Mouse (Mus musculus): ENCODE measurements around the gene Hist1h4f. TPM values are rescaled to one million over a fixed set of nuclear protein-coding genes. Genes with fewer than 3 reads are reported as not detected.
"Not testable (repeated sequence)": the region's sequence is repeated elsewhere in the genome, so short reads cannot be mapped to it uniquely, and the experiment has no call there.

Gene Hist1h4f
- total and polyA plus RNA-seq, 3 experiments: 0.88 to 19.6 (median 14.7) TPM

GRCm38 (mm10) chr13:23573034-23573897 is 21.8 kb upstream of the Hist1h4f start:
- 31% methylated on average over 20 of the region's 20 CpGs for WGBS
- H3K9ac ChIP-seq (ENCODE audit: low read depth, low read length); H3K36me3 ChIP-seq (ENCODE audit: control insufficient read depth, insufficient read depth, low read length); H3K27me3 ChIP-seq (ENCODE audit: control insufficient read depth, insufficient read depth, low read length); H3K4me1 ChIP-seq (ENCODE audit: control insufficient read depth, insufficient read depth, low read length); H3K79me2 ChIP-seq (replicated peaks; ENCODE audit: control insufficient read depth, insufficient read depth, low read length); H3K27ac ChIP-seq; intact Hi-C loops (cut with DNase I); DNase-seq: not testable (repeated sequence)
- H3K4me3 ChIP-seq: peak overlapping the region; percentile 43

DNA sequence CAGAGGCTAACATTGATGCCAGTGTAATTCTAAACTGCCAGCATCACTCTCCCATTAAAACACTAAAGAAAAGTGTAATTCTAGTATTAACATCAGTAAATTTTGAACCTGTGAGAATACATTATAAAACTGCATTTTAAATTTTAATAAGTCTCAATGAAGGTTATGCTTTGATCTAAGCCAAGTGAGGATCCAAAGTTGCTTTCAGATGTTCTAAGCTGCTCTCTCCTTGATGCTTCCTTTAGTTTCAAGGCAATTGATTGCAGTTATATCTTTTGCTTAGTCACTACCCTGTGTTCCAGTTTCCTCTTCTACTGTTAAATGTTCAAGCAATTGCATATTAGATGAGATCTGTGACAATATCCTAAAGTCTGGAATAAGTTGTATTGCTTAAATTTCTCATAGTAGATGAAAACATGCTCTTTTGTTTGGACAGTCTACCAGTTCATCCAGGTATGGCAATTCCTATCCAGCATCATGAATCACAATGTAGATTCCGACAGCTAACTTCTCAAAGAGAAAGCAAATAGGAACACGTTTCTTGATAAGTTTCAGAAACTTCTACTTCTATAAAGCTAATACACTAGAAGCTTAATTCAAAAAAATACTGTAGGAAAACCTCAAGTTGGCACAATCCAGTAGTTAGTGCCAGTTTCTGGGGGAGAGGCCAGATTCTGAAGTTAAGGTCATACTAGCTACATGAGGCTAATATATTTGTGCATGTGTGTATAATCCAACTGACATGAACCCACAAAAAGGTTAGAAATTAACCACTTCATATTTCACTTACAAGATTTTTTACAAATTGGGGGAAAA is 21.0 kb upstream of the Hist1h4f start:
- Histone ChIP-seq H3K4me3 (peak overlapping the region; percentile 63), H3K79me2 (replicated peaks; ENCODE audit: control insufficient read depth, insufficient read depth, low read length) (no peaks in the 10 kb centered on the region), H3K27ac (no peak overlapping the region; the same call in 1 of the 2 replicates), H3K27me3 (ENCODE audit: control insufficient read depth, insufficient read depth, low read length) (no peaks in the 10 kb centered on the region), H3K36me3 (ENCODE audit: control insufficient read depth, insufficient read depth, low read length) (peaks cover 6% of the 10 kb centered on the region), H3K9ac (ENCODE audit: low read depth, low read length) (no peak overlapping the region), H3K4me1 (ENCODE audit: control insufficient read depth, insufficient read depth, low read length) (peaks cover 4% of the 10 kb centered on the region)
- 49% methylated on average over 2 of the region's 2 CpGs for WGBS
- intact Hi-C loops (cut with DNase I): no loop called here
- TF ChIP-seq CTCF (IDR thresholded peaks at IDR 0.05) (no peak), POLR2A (IDR thresholded peaks at IDR 0.05; ENCODE audit: insufficient read depth, low read depth, low read length) (no peak), EP300 (IDR thresholded peaks at IDR 0.05; ENCODE audit: insufficient read depth, low read depth, low read length) (no peak)
- no peak for DNase-seq

DNA sequence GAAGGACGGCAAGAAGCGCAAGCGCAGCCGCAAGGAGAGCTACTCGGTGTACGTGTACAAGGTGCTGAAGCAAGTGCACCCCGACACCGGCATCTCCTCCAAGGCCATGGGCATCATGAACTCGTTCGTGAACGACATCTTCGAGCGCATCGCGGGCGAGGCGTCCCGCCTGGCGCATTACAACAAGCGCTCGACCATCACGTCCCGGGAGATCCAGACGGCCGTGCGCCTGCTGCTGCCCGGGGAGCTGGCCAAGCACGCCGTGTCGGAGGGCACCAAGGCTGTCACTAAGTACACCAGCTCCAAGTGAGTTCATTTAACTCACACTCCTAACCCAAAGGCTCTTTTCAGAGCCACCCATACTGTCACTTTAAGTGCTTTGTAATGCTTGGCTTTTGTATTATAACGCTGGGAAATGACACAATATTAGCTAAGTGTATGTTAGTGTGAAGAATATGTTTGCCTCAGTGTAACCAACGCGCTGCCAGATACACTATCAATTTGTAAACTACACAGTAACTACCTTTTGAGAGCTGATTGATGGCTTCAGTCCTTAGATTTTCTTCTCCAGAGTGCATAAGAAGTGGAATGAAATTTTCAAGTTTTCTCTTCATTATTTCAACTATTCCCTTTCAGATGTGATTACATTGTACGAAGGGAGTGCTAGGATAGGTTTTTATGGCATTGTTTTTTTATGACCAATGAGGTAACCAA is 20.2 kb upstream of the Hist1h4f start:
- peak overlapping the region; percentile 87 for H3K27ac ChIP-seq
- TF ChIP-seq POLR2A (IDR thresholded peaks at IDR 0.05; ENCODE audit: insufficient read depth, low read depth, low read length): 0 out of 2 replicates have a peak, but pooled peaks have one; percentile 6
- WGBS: 2% methylated on average over 18 of the region's 34 CpGs
- H3K4me1 ChIP-seq (ENCODE audit: control insufficient read depth, insufficient read depth, low read length); H3K79me2 ChIP-seq (replicated peaks; ENCODE audit: control insufficient read depth, insufficient read depth, low read length); intact Hi-C loops (cut with DNase I); H3K36me3 ChIP-seq (ENCODE audit: control insufficient read depth, insufficient read depth, low read length); DNase-seq; H3K27me3 ChIP-seq (ENCODE audit: control insufficient read depth, insufficient read depth, low read length): not testable (repeated sequence)
- H3K4me3 ChIP-seq: peak overlapping the region; percentile 63
- peak overlapping the region; percentile 65 for H3K9ac ChIP-seq (ENCODE audit: low read depth, low read length)

GRCm38 (mm10) chr13:23571022-23571503 is 19.6 kb upstream of the Hist1h4f start, which contains the start of the genes Hist1h2ae and Hist1h2bg:
TSS of gene Hist1h2ae (minus strand) at chr13:23571220.
TSS of gene Hist1h2bg (plus strand) at chr13:23571396.
- under 1% methylated on average over 18 of the region's 18 CpGs for WGBS
- H3K4me1 ChIP-seq (ENCODE audit: control insufficient read depth, insufficient read depth, low read length): peaks cover 4% of the 10 kb centered on the region
- H3K27me3 ChIP-seq (ENCODE audit: control insufficient read depth, insufficient read depth, low read length): no peaks in the 10 kb centered on the region
- peak; percentile 77 to 79 for DNase-seq
- peak within 1 kb of the TSS; percentile 63 for H3K4me3 ChIP-seq
- TF ChIP-seq CTCF (IDR thresholded peaks at IDR 0.05) (no peak), EP300 (IDR thresholded peaks at IDR 0.05; ENCODE audit: insufficient read depth, low read depth, low read length) (no peak), POLR2A (IDR thresholded peaks at IDR 0.05; ENCODE audit: insufficient read depth, low read depth, low read length) (peak; percentile 57; the same call in 1 of the 2 replicates)
- intact Hi-C loops (cut with DNase I): no loop called here
- H3K36me3 ChIP-seq (ENCODE audit: control insufficient read depth, insufficient read depth, low read length): peaks cover 6% of the 10 kb centered on the region
- peak within 1 kb of the TSS; percentile 65 for H3K9ac ChIP-seq (ENCODE audit: low read depth, low read length)
- no peaks in the 10 kb centered on the region for H3K79me2 ChIP-seq (replicated peaks; ENCODE audit: control insufficient read depth, insufficient read depth, low read length)
- H3K27ac ChIP-seq: peak within 1 kb of the TSS; percentile 87

DNA sequence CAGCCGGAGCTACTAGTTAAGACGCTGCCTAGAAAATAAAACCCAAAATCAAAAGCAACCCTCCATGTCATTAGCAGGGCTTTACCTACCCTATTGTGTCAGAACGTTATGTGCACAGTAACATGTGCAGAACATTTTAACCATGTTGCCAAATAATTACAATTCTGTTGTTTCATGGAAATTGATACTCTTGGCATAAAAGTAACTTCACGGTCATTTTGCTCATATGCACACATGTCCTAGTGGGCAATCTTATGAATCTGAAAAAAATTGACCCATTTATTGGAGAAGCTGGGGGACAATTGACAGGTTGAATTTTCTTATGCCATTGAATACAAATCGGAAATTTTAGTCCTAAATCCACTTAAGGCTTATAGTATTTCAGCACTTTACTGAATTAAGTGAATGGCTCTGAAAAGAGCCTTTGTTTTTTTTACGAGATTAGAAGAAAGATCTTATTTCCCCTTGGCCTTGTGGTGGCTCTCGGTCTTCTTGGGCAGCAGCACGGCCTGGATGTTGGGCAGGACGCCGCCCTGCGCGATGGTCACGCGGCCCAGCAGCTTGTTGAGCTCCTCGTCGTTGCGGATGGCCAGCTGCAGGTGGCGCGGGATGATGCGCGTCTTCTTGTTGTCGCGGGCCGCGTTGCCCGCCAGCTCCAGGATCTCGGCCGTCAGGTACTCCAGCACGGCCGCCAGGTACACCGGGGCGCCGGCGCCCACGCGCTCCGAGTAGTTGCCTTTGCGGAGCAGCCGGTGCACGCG is 19.0 kb upstream of the Hist1h4f start:
- DNase-seq; H3K36me3 ChIP-seq (ENCODE audit: control insufficient read depth, insufficient read depth, low read length); intact Hi-C loops (cut with DNase I); H3K27me3 ChIP-seq (ENCODE audit: control insufficient read depth, insufficient read depth, low read length); H3K79me2 ChIP-seq (replicated peaks; ENCODE audit: control insufficient read depth, insufficient read depth, low read length); H3K4me1 ChIP-seq (ENCODE audit: control insufficient read depth, insufficient read depth, low read length): not testable (repeated sequence)
- TF ChIP-seq CTCF (IDR thresholded peaks at IDR 0.05): peak; percentile 27; the same call in 1 of the 2 replicates
- Histone ChIP-seq H3K9ac (ENCODE audit: low read depth, low read length) (peak overlapping the region; percentile 28; the same call in 1 of the 2 replicates), H3K27ac (peak overlapping the region; percentile 87), H3K4me3 (peak overlapping the region; percentile 63)
- 4% methylated on average over 28 of the region's 41 CpGs for WGBS

Data from heart, adult 2 months (tissue).